Mouse (Mus musculus): ENCODE results near the gene Cnr2.
A peak's percentile ranks its signal among the peaks of the same experiment; 100 is the strongest.

Cnr2 gene

DNA sequence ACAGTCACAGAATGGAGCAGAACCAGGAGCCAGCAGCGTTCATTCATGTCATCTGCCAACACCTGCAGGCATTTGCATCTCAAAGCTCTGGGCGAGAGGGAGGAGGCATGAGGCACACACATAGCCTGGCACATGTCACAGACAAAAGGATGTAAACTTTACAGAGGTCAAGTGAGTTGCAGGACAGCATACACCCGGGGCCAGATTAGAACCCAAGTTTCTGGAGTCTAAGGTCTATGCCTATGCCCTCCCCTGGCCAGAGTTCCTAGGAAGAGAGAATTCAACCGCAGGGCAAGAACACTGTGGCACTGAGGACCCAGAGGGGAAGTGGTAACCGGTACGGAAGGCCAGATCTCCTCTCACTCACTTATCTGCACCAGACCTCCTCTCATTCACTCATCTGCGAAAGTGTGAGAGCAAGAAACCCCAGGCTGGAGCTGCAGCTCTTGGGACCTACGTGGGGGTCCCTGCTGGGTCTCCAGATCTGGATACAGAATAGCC, at the start of gene Cnr2:
TSS of gene Cnr2 (plus strand) at position 324 of the 501 bp plus-strand sequence.
- TF ChIP-seq GATA4 (IDR thresholded peaks at IDR 0.05; ENCODE audit: insufficient replicate concordance, low read length): no peak

DNA sequence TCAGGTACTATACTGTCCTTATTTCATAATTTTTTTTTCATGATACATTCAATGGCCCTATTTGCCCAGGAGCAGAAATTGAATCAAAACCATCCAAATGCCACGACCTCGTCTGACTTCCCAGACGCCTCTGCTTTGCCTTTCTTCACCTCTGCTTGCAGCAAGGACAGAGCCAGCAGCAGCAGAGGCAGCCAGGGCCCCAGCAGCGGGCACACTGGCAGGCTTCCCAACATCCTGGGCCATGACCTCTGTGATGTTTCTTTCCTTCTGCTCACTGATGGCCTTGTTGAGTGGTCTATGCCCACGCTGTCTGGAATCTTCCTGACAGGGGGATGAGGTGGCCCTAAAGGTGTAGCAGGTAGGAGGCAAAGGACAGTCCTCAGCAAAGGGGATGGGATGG, 47.6 kb upstream of the Cnr2 start:
- no peak for TF ChIP-seq GATA4 (IDR thresholded peaks at IDR 0.05; ENCODE audit: insufficient replicate concordance, low read length)

DNA sequence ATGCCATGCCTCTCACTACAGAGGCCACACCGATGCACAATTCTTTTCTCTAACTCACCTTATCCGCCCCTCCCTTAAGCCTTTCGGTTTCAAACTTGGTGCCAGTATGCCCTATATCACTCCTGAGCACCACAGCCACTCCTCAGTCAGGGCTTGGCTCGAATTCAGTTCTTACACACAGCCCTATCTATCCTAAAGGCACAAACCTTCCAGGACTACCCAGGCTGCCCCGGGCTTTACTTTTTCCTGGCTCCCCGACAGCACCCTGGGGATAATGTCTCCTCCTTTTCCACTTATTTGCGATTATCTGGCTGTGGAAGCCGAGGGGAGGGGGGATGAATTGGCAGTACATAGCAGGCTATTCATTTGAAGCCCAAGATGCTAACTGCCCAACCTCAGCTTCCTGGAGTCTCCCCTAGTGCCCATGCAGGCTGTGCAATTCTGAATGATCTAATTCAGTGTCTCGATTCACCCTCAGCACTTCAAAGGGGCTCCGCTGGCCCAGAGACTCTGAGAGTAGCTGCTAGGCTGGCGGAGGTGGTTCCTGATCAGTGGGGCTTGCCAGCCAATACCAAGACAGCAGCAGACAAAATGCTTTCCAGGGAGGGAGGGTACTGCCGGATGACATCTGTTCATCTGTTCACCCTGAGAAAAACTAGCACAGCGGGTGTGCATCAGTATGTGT, 44.6 kb upstream of the Cnr2 start:
- no peak for TF ChIP-seq GATA4 (IDR thresholded peaks at IDR 0.05; ENCODE audit: insufficient replicate concordance, low read length)

DNA sequence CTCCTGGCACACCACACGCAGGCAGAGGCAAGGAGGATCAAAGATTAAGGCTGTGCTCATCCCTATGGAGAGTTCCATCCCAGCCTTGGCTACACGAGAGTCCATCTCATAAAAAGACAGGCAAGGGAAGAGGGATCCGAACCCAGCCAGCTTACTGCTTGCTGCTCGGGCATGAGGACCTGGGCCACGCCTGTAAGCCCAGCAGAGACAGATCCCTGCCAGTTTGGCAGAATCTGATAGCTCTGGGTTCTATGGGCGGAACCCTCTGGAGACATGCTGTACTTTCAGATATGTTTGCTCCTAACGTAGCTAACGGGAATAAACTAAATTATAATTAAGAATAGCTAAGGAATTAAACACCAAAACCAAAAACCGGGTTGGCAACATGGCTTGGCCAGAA, 43.3 kb upstream of the Cnr2 start:
- TF ChIP-seq GATA4 (IDR thresholded peaks at IDR 0.05; ENCODE audit: insufficient replicate concordance, low read length): no peak

DNA sequence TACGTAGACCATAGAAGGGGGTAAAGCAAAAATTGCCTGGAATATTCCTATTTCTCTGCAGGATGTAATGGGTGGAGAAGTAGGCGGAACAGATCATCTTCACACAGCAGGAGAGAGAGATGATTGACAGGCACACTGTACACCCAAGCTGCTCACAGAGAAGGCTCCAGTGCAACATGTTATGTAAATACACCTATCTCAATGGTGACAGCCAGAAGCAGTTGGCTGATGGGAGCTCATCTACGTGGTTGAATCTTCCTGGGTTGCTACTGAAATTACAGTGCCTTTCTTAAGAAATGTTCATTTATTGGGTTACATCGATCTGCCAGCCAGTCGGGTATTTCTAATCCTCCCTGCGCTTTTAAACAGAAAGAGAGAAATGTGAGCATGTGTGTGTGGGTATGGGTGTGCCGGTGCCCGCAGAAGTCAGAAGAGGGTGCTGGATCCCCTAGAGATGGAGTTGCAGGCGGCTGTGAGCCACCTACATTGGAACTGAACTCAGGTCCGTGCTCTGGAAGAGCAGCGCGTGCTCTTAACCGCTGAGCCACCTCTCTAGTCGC, 41.1 kb upstream of the Cnr2 start:
- no peak for TF ChIP-seq GATA4 (IDR thresholded peaks at IDR 0.05; ENCODE audit: insufficient replicate concordance, low read length)

DNA sequence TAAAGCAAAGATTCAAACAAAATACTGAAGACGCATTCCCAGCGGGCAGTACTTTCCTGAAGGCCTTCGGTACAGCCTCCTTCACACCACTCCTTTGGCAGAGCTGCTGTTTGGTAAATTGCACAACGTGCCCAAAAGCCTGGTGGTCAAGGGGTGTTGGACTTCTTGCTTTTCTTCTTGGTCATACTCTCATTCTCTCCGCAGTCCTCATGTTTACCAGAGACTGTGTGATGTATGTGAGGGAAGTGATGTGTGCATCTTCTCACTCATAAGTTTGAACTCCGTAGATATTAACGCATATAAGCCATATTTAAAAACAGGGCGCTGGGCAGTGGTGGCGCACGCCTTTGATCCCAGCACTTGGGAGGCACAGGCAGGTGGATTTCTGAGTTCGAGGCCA, 40.6 kb upstream of the Cnr2 start:
- TF ChIP-seq GATA4 (IDR thresholded peaks at IDR 0.05; ENCODE audit: insufficient replicate concordance, low read length): no peak

DNA sequence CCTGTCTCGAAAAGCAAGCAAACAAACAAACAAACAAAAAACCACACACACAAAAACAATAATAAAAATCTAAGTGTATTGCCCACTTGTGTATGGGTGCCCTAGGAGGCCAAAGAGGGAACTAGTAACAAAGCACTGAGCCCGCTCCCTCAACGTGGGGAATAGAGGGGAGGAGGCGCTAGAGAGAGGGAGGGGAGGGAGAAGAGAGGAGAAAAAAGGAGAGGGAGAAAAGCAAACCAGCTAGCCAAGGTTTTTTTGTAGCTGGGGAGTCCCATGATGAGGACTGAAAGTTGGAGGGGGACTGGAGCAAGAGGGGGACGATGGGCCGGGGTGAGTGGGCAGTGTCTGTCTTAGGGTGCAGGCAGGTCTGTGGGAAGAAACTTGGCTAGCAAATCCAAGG, 40.1 kb upstream of the Cnr2 start:
- TF ChIP-seq GATA4 (IDR thresholded peaks at IDR 0.05; ENCODE audit: insufficient replicate concordance, low read length): no peak

DNA sequence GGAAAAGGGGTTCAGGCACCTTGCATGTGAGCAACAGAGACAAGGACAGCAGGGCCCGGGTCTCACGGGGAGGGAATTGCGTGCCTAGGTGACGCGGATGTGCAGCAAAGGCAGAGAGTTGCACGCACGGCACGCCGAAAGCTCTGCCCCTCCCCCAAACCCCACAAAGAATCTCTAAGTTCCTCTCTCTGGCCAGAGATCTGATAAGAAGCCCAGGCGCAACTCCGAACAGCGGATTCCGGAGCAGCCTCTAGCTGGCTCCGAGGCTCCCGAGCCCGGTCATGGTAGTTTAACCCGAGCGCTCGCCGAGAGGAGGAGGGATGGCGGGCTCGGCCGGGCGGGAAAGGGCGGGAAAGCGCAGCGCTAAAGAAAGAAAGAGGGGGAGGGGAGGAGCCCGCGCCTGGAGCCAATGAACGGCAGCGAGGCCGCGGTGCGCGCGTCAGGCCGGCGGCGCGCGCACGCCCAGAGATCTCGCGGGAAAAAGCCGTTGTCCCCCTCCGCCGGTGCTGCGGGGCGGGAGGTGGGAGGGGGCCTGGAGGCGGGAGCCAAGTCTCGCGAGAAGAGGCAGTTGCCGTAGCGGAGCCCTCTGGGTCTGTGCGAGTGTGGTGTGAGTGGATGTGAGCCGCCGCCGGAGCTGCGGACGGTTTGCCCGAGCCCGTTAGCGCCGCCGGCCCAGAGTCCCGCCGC, 39.5 kb upstream of the Cnr2 start, which contains the start of gene Srsf10:
TSS of gene Srsf10 (plus strand) at position 212 of the 687 bp plus-strand sequence.
- peak; percentile 45; the same call in 1 of the 2 replicates for TF ChIP-seq GATA4 (IDR thresholded peaks at IDR 0.05; ENCODE audit: insufficient replicate concordance, low read length)

DNA sequence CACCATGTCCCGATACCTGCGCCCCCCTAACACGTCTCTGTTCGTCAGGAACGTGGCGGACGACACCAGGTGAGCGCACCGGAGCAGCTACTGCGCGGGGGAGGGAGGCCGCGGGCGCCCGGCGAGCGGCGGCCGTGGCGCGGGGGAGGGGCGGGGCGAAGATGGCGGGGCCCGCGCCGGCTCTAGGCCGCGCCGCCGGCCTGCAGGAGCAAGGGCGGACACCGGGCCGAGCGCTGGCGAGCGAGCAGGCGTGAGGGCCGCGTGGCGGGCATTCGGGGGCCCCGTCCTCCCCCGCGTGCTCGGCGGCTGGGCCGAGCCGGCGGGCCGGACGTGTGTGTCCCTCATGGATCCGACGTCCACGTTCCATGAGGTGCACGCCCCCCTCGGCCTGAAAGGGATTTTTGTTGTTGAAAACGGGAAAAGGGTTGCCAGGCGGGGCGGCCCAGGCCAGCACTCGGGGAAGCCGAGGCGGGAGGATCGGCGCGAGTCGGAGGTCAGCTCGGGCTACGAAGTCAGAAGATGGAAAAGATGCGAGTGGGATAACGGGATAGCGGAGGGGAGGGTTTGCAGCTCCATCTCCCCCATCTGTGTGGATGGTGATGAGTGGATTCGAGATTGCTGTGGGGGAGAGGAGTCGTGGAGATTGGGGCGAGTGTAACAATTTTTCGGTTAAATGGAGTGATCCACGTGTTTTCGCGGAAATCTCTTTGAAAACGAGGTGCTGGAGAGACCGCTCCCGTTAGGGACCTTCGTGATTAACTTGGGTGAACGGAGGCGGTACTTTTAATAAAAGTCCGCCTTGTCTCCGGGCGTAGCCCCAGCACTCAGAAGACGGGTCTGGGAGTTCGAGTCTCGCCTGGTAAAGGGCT, 38.7 kb upstream of the Cnr2 start:
- TF ChIP-seq GATA4 (IDR thresholded peaks at IDR 0.05; ENCODE audit: insufficient replicate concordance, low read length): no peak

DNA sequence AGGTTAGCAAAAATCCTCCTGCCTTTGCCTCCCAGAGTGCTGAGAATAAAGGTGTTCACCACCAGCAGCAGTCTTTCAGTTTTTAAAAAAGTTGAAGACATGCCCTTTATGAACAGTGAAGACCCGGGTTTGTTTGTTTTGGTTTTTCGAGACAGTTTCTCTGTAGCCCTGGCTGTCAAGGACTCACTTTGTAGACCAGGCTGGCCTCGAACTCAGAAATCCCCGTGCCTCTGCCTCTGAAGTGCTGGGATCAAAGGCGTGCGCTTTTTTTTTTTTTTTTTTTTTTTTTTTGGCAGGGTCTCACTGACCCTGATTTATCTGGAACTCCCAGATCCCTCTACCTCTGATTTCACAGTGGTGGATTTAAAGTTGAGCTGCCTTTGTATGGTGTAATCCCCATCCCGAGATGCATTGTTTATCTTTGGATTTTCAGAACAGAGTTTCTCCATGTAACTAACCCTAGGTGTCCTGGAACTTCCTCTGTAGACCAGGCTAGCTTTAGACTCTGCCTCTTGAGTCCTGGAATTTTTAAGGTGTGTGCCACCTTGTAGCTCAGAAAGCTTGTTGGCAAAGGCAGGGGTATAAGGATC, 37.5 kb upstream of the Cnr2 start:
- TF ChIP-seq GATA4 (IDR thresholded peaks at IDR 0.05; ENCODE audit: insufficient replicate concordance, low read length): no peak

DNA sequence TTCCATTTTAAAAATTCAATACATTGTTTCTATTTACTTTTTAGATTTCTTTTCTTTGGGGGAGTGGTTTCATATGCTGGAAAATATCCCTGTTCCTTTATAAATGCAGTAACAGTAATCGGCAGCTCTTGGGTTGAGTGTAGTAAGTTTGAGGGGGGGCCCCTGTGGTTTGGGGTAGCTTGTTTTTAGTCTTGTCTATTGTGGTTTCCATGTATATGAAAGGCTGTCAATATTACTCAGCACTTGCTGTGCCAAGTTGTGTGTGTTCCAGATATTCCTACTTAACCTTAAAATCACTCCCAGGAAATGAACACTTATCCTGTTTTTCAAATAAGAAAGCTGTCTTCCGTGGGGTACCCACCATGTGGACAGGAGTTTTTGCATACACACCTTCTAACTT, 26.2 kb upstream of the Cnr2 start:
- no peak for TF ChIP-seq GATA4 (IDR thresholded peaks at IDR 0.05; ENCODE audit: insufficient replicate concordance, low read length)

DNA sequence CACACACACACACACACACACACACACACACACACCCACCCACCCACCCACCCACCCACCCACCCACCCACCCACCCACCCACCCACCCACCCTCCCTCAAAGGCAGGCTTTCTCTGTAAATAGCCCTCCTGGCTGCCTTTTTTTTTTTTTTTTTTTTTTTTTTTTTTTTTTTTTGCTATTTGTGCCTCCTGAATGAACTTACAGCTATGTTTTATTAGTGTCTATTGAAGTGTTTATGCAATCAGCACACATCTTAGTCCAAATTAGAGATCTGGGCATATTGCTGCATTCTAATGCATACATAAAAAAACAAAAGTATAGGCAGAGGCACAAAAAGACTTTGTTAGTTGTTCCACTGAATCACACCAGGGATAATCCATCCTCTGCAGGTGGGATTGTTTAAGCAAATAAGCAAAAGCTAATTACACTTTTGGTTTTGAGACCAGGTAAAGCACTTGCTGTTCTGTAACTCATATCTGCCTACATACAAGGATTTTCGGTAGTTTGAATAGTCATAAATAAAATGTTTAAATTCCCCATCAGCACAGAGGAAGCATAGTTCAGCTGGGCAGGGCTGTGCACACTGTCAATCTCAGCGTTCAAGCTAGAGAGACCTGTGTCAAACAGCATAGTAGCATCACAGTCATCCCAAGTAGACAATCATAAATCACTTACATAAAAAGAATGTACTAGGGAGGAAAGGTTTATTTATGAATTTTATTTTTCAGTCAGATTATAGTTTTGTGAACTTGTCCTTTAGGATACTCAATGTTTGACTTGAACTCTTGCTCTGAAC, 24.8 kb upstream of the Cnr2 start:
- no peak for TF ChIP-seq GATA4 (IDR thresholded peaks at IDR 0.05; ENCODE audit: insufficient replicate concordance, low read length)

DNA sequence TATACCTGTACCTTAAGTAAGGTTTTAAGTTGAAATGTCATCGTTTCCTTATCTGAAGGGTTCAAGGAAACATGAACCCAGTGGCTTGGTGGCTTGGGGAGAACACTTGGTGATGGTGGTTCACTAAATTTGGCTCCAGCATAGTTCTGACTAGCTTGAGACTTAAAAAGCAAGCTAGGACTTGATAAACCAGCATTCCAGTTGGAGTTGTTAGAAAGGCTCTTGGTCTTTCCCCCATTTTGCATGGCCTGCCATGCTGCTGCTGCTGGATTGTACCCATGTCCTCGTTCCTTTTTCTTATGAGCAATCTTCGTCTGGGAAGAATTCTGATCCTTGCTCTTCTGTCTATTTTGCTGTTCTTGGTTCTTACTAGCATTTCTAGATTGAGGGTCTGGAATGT, 23.2 kb upstream of the Cnr2 start:
- TF ChIP-seq GATA4 (IDR thresholded peaks at IDR 0.05; ENCODE audit: insufficient replicate concordance, low read length): no peak

All from liver, adult (tissue).